Mouse (Mus musculus): Measurements from ENCODE around the gene Actl11. TPM values are rescaled to one million over a fixed set of nuclear protein-coding genes. Genes with fewer than 3 reads are reported as not detected.
A peak's percentile ranks its signal among the peaks of the same experiment; 100 is the strongest.

Gene Actl11
- polyA plus RNA-seq, 1 experiment from 2014 or later = not detected

- ATAC-seq (ENCODE audit: low FRiP score) = peak; percentile 96
- H3K27me3 ChIP-seq = no peaks in the 10 kb centered on the region
- peak overlapping the region; percentile 78 for H3K4me2 ChIP-seq
- peak overlapping the region; percentile 76 for H3K9ac ChIP-seq
- H3K36me3 ChIP-seq = no peaks in the 10 kb centered on the region
- H3K4me3 ChIP-seq = peak overlapping the region; percentile 60
- WGBS = 17% methylated on average over 45 of the region's 45 CpGs
- H3K4me1 ChIP-seq (replicated peaks) = peaks cover 16% of the 10 kb centered on the region
- peak overlapping the region; percentile 89 for H3K27ac ChIP-seq
- H3K9me3 ChIP-seq = no peaks in the 10 kb centered on the region
Measured at GRCm38 (mm10) chr9:107950460-107951355, 22.4 kb downstream of the Actl11 start.

- H3K4me1 ChIP-seq (replicated peaks) = peaks cover 10% of the 10 kb centered on the region
- H3K27ac ChIP-seq = no peak overlapping the region
- no peak overlapping the region for H3K9ac ChIP-seq
- H3K4me3 ChIP-seq = no peak overlapping the region
- ATAC-seq (ENCODE audit: low FRiP score) = no peak
- WGBS = 83% methylated on average over 6 of the region's 6 CpGs
- 0 out of 2 replicates have a peak, but pooled peaks cover 6% of the 10 kb centered on the region for H3K36me3 ChIP-seq
- no peaks in the 10 kb centered on the region for H3K9me3 ChIP-seq
- H3K4me2 ChIP-seq = no peak overlapping the region
- no peaks in the 10 kb centered on the region for H3K27me3 ChIP-seq
Measured at GRCm38 (mm10) chr9:107955613-107956289, 27.5 kb downstream of the Actl11 start.

GRCm38 (mm10) chr9:107957141-107957540 lies 28.9 kb downstream of the Actl11 start:
- H3K27ac ChIP-seq = no peak overlapping the region
- no peak overlapping the region for H3K9ac ChIP-seq
- H3K4me1 ChIP-seq (replicated peaks) = peaks cover 14% of the 10 kb centered on the region
- 0 out of 2 replicates have a peak, but pooled peaks cover 6% of the 10 kb centered on the region for H3K36me3 ChIP-seq
- no peaks in the 10 kb centered on the region for H3K27me3 ChIP-seq
- ATAC-seq (ENCODE audit: low FRiP score) = no peak
- no peak overlapping the region for H3K4me2 ChIP-seq
- H3K9me3 ChIP-seq = no peaks in the 10 kb centered on the region
- 29% methylated on average over 6 of the region's 6 CpGs for WGBS
- no peak overlapping the region for H3K4me3 ChIP-seq

- Histone ChIP-seq H3K27ac (no peak overlapping the region), H3K36me3 (peaks cover 9% of the 10 kb centered on the region; the same call in 1 of the 2 replicates), H3K4me1 (replicated peaks) (peaks cover 17% of the 10 kb centered on the region), H3K9ac (peak overlapping the region; percentile 49; the same call in 1 of the 2 replicates), H3K4me2 (no peak overlapping the region), H3K4me3 (no peak overlapping the region), H3K27me3 (no peaks in the 10 kb centered on the region), H3K9me3 (no peaks in the 10 kb centered on the region)
- ATAC-seq (ENCODE audit: low FRiP score) = no peak
- 73% methylated on average over 6 of the region's 6 CpGs for WGBS
Measured at GRCm38 (mm10) chr9:107959896-107960295, 31.6 kb downstream of the Actl11 start.

- peak overlapping the region; percentile 77 for H3K27ac ChIP-seq
- H3K9me3 ChIP-seq = no peaks in the 10 kb centered on the region
- 81% methylated on average over 4 of the region's 4 CpGs for WGBS
- H3K9ac ChIP-seq = peak overlapping the region; percentile 51; the same call in 1 of the 2 replicates
- no peak overlapping the region for H3K4me3 ChIP-seq
- peaks cover 17% of the 10 kb centered on the region for H3K4me1 ChIP-seq (replicated peaks)
- no peak overlapping the region for H3K4me2 ChIP-seq
- H3K27me3 ChIP-seq = no peaks in the 10 kb centered on the region
- no peak for ATAC-seq (ENCODE audit: low FRiP score)
- peaks cover 9% of the 10 kb centered on the region; the same call in 1 of the 2 replicates for H3K36me3 ChIP-seq
Measured at GRCm38 (mm10) chr9:107960928-107961327, 32.7 kb downstream of the Actl11 start.

- Histone ChIP-seq H3K4me3 (no peak overlapping the region), H3K4me2 (peak overlapping the region; percentile 29)
- ATAC-seq (ENCODE audit: low FRiP score) = peak; percentile 39; the same call in 1 of the 2 replicates
Measured at GRCm38 (mm10) chr9:107961351-107961762, 33.1 kb downstream of the Actl11 start.

GRCm38 (mm10) chr9:107961881-107962280 lies 33.6 kb downstream of the Actl11 start:
- H3K4me3 ChIP-seq = no peak overlapping the region
- ATAC-seq (ENCODE audit: low FRiP score) = peak; percentile 54
- no peaks in the 10 kb centered on the region for H3K9me3 ChIP-seq
- peak overlapping the region; percentile 29 for H3K4me2 ChIP-seq
- no peaks in the 10 kb centered on the region for H3K27me3 ChIP-seq
- peaks cover 17% of the 10 kb centered on the region for H3K4me1 ChIP-seq (replicated peaks)
- H3K27ac ChIP-seq = peak overlapping the region; percentile 77
- WGBS = 57% methylated on average over 5 of the region's 5 CpGs
- H3K9ac ChIP-seq = peak overlapping the region; percentile 51
- peaks cover 9% of the 10 kb centered on the region; the same call in 1 of the 2 replicates for H3K36me3 ChIP-seq

More at GRCm38 (mm10) chr9:107961351-107961762, 33.1 kb downstream of the Actl11 start:
- no peaks in the 10 kb centered on the region for H3K9me3 ChIP-seq
- peaks cover 9% of the 10 kb centered on the region; the same call in 1 of the 2 replicates for H3K36me3 ChIP-seq
- H3K4me1 ChIP-seq (replicated peaks) = peaks cover 17% of the 10 kb centered on the region
- H3K27me3 ChIP-seq = no peaks in the 10 kb centered on the region
- H3K27ac ChIP-seq = peak overlapping the region; percentile 77
- WGBS = 72% methylated on average over 10 of the region's 10 CpGs
- peak overlapping the region; percentile 51 for H3K9ac ChIP-seq

GRCm38 (mm10) chr9:107962916-107963315 lies 34.6 kb downstream of the Actl11 start:
- Histone ChIP-seq H3K27me3 (no peaks in the 10 kb centered on the region), H3K9ac (peak overlapping the region; percentile 19; the same call in 1 of the 2 replicates), H3K27ac (no peak overlapping the region), H3K4me2 (no peak overlapping the region), H3K9me3 (no peaks in the 10 kb centered on the region), H3K36me3 (peaks cover 3% of the 10 kb centered on the region; the same call in 1 of the 2 replicates), H3K4me3 (no peak overlapping the region), H3K4me1 (replicated peaks) (peaks cover 17% of the 10 kb centered on the region)
- ATAC-seq (ENCODE audit: low FRiP score) = no peak
- 94% methylated on average over 9 of the region's 9 CpGs for WGBS

- Histone ChIP-seq H3K27me3 (no peaks in the 10 kb centered on the region), H3K4me2 (no peak overlapping the region), H3K9me3 (no peaks in the 10 kb centered on the region), H3K9ac (no peak overlapping the region), H3K27ac (no peak overlapping the region), H3K36me3 (peaks cover 3% of the 10 kb centered on the region; the same call in 1 of the 2 replicates), H3K4me3 (no peak overlapping the region), H3K4me1 (replicated peaks) (peaks cover 17% of the 10 kb centered on the region)
- ATAC-seq (ENCODE audit: low FRiP score) = 0 out of 2 replicates have a peak, but pooled peaks have one; percentile 22
- WGBS = 24% methylated on average over 5 of the region's 5 CpGs
Measured at GRCm38 (mm10) chr9:107963700-107964099, 35.4 kb downstream of the Actl11 start.

GRCm38 (mm10) chr9:107964681-107965080 lies 36.4 kb downstream of the Actl11 start:
- H3K9ac ChIP-seq = no peak overlapping the region
- 94% methylated on average over 9 of the region's 9 CpGs for WGBS

GRCm38 (mm10) chr9:107966676-107967075 lies 38.4 kb downstream of the Actl11 start:
- Histone ChIP-seq H3K4me1 (replicated peaks) (peaks cover 8% of the 10 kb centered on the region), H3K36me3 (peaks cover 13% of the 10 kb centered on the region), H3K9ac (no peak overlapping the region), H3K27me3 (no peaks in the 10 kb centered on the region), H3K27ac (no peak overlapping the region), H3K4me3 (no peak overlapping the region), H3K4me2 (no peak overlapping the region), H3K9me3 (no peaks in the 10 kb centered on the region)
- WGBS = 93% methylated on average over 10 of the region's 10 CpGs
- no peak for ATAC-seq (ENCODE audit: low FRiP score)

More at GRCm38 (mm10) chr9:107964681-107965080, 36.4 kb downstream of the Actl11 start:
- no peak for ATAC-seq (ENCODE audit: low FRiP score)
- Histone ChIP-seq H3K9me3 (no peaks in the 10 kb centered on the region), H3K27me3 (no peaks in the 10 kb centered on the region), H3K4me2 (no peak overlapping the region), H3K36me3 (peaks cover 7% of the 10 kb centered on the region; the same call in 1 of the 2 replicates), H3K27ac (no peak overlapping the region), H3K4me3 (no peak overlapping the region), H3K4me1 (replicated peaks) (peaks cover 17% of the 10 kb centered on the region)

- 93% methylated on average over 6 of the region's 6 CpGs for WGBS
- no peak overlapping the region for H3K9ac ChIP-seq
- H3K4me2 ChIP-seq = no peak overlapping the region
- no peak overlapping the region for H3K4me3 ChIP-seq
- no peak overlapping the region for H3K27ac ChIP-seq
- no peaks in the 10 kb centered on the region for H3K9me3 ChIP-seq
- no peaks in the 10 kb centered on the region for H3K27me3 ChIP-seq
- no peak for ATAC-seq (ENCODE audit: low FRiP score)
- H3K36me3 ChIP-seq = peaks cover 10% of the 10 kb centered on the region
- H3K4me1 ChIP-seq (replicated peaks) = 0 out of 2 replicates have a peak, but pooled peaks cover 3% of the 10 kb centered on the region
Measured at GRCm38 (mm10) chr9:107967437-107967836, 39.2 kb downstream of the Actl11 start.
